Mouse (Mus musculus) heart, adult 2 months (tissue): ENCODE measurements around the gene Eif4e.

Source experiments
- CTCF ChIP-seq: fragments of 200-600 bp; IDR thresholded peaks from 2 replicates; pipeline ENCODE4 v1.8.1; 2022; ENCODE audit warnings: antibody characterized with exemption, mild to moderate bottlenecking, moderate library complexity
- EP300 ChIP-seq: fragments of 200-500 bp; IDR thresholded peaks from 2 replicates; pipeline ENCODE4 v1.6.1; 2011; ENCODE audit warnings: low read depth, low read length, control low read depth; ENCODE audit not compliant: insufficient read depth

DNA sequence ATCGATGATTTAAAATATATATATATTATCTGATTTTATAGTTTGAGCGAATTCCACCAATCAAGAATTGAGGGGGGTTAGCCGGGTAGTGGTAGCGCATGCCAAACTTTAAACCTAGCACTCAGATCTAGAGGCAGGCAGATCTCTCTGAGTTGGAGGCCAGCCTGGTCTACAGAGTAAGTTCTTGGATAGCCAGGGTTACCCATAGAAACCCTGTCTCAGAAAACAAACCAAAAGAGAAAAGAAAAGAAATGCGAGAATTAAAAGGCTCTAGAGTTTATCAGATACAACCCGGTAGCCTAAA lies 36.0 kb upstream of the Eif4e start:
- TF ChIP-seq CTCF (no peak), EP300 (no peak)
